Mouse (Mus musculus): ENCODE measurements around the gene Ccdc33. TPM values are rescaled to one million over a fixed set of nuclear protein-coding genes. Genes with fewer than 3 reads are reported as not detected.

Ccdc33 gene
- total and polyA plus RNA-seq, 3 experiments = 0.21 to 1.0 TPM; not detected in 1

DNA sequence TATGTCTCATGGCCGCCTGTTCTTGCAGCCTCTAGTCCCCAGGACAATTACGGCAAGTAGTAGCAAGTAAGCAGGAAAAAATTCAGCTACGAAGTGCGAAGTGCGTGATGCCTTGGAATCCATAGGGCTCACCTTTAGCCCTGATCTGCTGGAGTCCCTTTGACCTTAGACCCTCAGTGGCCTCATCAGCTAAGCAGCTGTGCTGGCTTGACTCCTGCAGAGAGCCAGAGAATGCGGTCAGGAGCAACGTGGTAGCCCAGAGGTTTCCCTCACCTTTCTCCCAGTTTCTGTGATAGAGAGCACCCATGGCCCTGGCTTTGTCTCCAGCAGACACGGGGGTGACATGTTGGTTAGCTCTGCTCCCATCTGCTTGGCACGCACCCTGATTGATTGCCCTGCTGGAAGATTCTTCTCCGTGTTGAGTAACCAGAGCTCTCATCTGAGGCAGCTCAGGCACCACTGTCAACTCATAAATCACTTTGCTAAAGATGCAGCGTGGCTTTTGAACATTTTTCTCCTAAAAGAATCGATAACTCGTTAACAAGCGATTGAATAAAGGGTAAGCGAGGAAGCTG lies 12.9 kb downstream of the Ccdc33 start:
- dilution Hi-C loops (cut with MboI; ENCODE audit: extremely low pct_ligation_motif_present, extremely low pct_unique_long_range_greater_than_20kb, low sequenced_read_pairs) (no loop called here), in situ Hi-C loops (cut with MboI; ENCODE audit: low pct_ligation_motif_present, low pct_unique_long_range_greater_than_20kb, low sequenced_read_pairs) (no loop called here)
- TF ChIP-seq MAZ (IDR thresholded peaks at IDR 0.05; ENCODE audit: low read depth, low read length) (no peak), MAFK (IDR thresholded peaks at IDR 0.05; ENCODE audit: insufficient replicate concordance, low read length) (no peak), GABPA (IDR thresholded peaks at IDR 0.05; ENCODE audit: insufficient replicate concordance, low read depth, low read length) (no peak), CHD2 (IDR thresholded peaks at IDR 0.05; ENCODE audit: low read length) (no peak), PAX5 (IDR thresholded peaks at IDR 0.05; ENCODE audit: low read length) (no peak), JUN (IDR thresholded peaks at IDR 0.05; ENCODE audit: insufficient read depth, low read depth, low read length) (no peak), ZMIZ1 (IDR thresholded peaks at IDR 0.05; ENCODE audit: low read depth, low read length) (no peak), BHLHE40 (IDR thresholded peaks at IDR 0.05; ENCODE audit: low read depth, low read length) (no peak), SIN3A (IDR thresholded peaks at IDR 0.05; ENCODE audit: low read length) (no peak), ZKSCAN1 (IDR thresholded peaks at IDR 0.05; ENCODE audit: borderline replicate concordance, low read depth, low read length) (no peak), POLR2AphosphoS2 (IDR thresholded peaks at IDR 0.05; ENCODE audit: low read depth, low read length) (no peak), ZNF384 (IDR thresholded peaks at IDR 0.05; ENCODE audit: low read depth, low read length) (no peak)
- Histone ChIP-seq H3K79me2 (replicated peaks; ENCODE audit: control insufficient read depth, extremely low read depth, insufficient read depth, poor library complexity, severe bottlenecking) (no peaks in the 10 kb centered on the region), H3K27ac (ENCODE audit: insufficient read depth, low read depth) (no peak overlapping the region), H3K4me3 (replicated peaks in 1 of 3; ENCODE audit: low read depth in 2 of 3, low read length in 2 of 3, poor library complexity in 1 of 3) (no peak overlapping the region), H3K9ac (ENCODE audit: insufficient read depth, low read depth) (no peak overlapping the region), H3K9me3 (replicated peaks; ENCODE audit: low read length) (no peaks in the 10 kb centered on the region), H3K27me3 (replicated peaks) (no peaks in the 10 kb centered on the region), H3K36me3 (replicated peaks in 1 of 2; ENCODE audit: control insufficient read depth in 1 of 2, insufficient read depth in 1 of 2, low read length in 1 of 2) (no peaks in the 10 kb centered on the region), H3K4me1 (ENCODE audit: control insufficient read depth in 1 of 2, insufficient read depth in 2 of 2) (peaks cover 0 to 20% of the 10 kb centered on the region in 2 experiments; a peak in 2 of 4 replicates), H3K4me2 (ENCODE audit: insufficient read depth, low read depth, poor library complexity, severe bottlenecking) (no peak overlapping the region)
- no peak for DNase-seq (ENCODE audit: extremely low read depth)

DNA sequence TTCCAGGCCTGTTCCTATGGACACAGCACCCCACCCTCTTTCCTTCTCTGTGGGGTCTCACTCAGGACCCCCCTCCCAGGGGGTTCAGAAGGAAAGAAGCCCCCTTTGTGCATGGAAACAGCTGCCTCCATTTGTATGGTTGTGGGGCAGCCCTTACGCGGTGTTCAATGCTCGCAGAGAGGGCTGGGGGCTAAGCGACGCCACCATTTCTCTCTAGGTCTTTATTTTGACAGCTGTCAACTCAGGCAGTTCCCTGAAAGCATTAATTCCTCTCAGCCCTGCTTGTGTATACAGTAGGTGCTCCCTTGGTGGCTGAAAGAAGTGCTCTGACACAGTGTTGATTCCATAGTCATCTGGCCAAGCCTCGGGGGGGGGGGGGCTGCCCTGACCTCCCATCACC lies 15.0 kb downstream of the Ccdc33 start:
- TF ChIP-seq JUND (conservative IDR thresholded peaks at IDR 0.05; ENCODE audit: low read depth, low read length) (no peak), E2F4 (IDR thresholded peaks at IDR 0.05; ENCODE audit: insufficient replicate concordance, low read depth, low read length) (no peak), ZMIZ1 (IDR thresholded peaks at IDR 0.05; ENCODE audit: low read depth, low read length) (no peak), MYC (IDR thresholded peaks at IDR 0.05; ENCODE audit: low read depth, low read length) (no peak), KAT2A (IDR thresholded peaks at IDR 0.05; ENCODE audit: insufficient replicate concordance, low read length) (no peak), ZKSCAN1 (IDR thresholded peaks at IDR 0.05; ENCODE audit: borderline replicate concordance, low read depth, low read length) (no peak), BHLHE40 (IDR thresholded peaks at IDR 0.05; ENCODE audit: low read depth, low read length) (no peak), GABPA (IDR thresholded peaks at IDR 0.05; ENCODE audit: insufficient replicate concordance, low read depth, low read length) (no peak), TCF12 (IDR thresholded peaks at IDR 0.05; ENCODE audit: low read depth, low read length) (no peak), NELFE (IDR thresholded peaks at IDR 0.05; ENCODE audit: low read depth, low read length) (no peak), CHD1 (IDR thresholded peaks at IDR 0.05; ENCODE audit: low read depth, low read length) (no peak), MAX (IDR thresholded peaks at IDR 0.05; ENCODE audit: low read length) (no peak), SMC3 (IDR thresholded peaks at IDR 0.05; ENCODE audit: low read depth, low read length) (no peak), EP300 (IDR thresholded peaks at IDR 0.05; ENCODE audit: low read length) (no peak), RAD21 (IDR thresholded peaks at IDR 0.05; ENCODE audit: low read depth, low read length) (no peak), NRF1 (IDR thresholded peaks at IDR 0.05; ENCODE audit: low read depth, low read length) (no peak), CTCF (conservative IDR thresholded peaks at IDR 0.05 in 1 of 2, IDR thresholded peaks at IDR 0.05 in 1 of 2; ENCODE audit: low read depth in 2 of 2, low read length in 2 of 2) (no peak), MAFK (IDR thresholded peaks at IDR 0.05; ENCODE audit: insufficient replicate concordance, low read length) (no peak), USF1 (IDR thresholded peaks at IDR 0.05; ENCODE audit: low read depth, low read length) (no peak), SIN3A (IDR thresholded peaks at IDR 0.05; ENCODE audit: low read length) (no peak)
- no peak overlapping the region for H3K27ac ChIP-seq (ENCODE audit: insufficient read depth, low read depth)
- H3K9me3 ChIP-seq (replicated peaks; ENCODE audit: low read length) = no peaks in the 10 kb centered on the region
- no peaks in the 10 kb centered on the region for H3K79me2 ChIP-seq (replicated peaks; ENCODE audit: control insufficient read depth, extremely low read depth, insufficient read depth, poor library complexity, severe bottlenecking)
- H3K9ac ChIP-seq (ENCODE audit: insufficient read depth, low read depth) = no peak overlapping the region
- in situ Hi-C loops (cut with MboI; ENCODE audit: low pct_ligation_motif_present, low pct_unique_long_range_greater_than_20kb, low sequenced_read_pairs) (loop anchor here (5.0 kb wide), 1 partner anchor 34 kb away; no protein-coding TSS in a partner anchor), dilution Hi-C loops (cut with MboI; ENCODE audit: extremely low pct_ligation_motif_present, extremely low pct_unique_long_range_greater_than_20kb, low sequenced_read_pairs) (no loop called here)
- no peak for DNase-seq (ENCODE audit: extremely low read depth)
- no peaks in the 10 kb centered on the region for H3K36me3 ChIP-seq (replicated peaks in 1 of 2; ENCODE audit: control insufficient read depth in 1 of 2, insufficient read depth in 1 of 2, low read length in 1 of 2)
- peaks cover 14 to 37% of the 10 kb centered on the region in 2 experiments for H3K4me1 ChIP-seq (ENCODE audit: control insufficient read depth in 1 of 2, insufficient read depth in 2 of 2)
- H3K4me2 ChIP-seq (ENCODE audit: insufficient read depth, low read depth, poor library complexity, severe bottlenecking) = no peak overlapping the region
- no peak overlapping the region for H3K4me3 ChIP-seq (replicated peaks in 1 of 3; ENCODE audit: low read depth in 2 of 3, low read length in 2 of 3, poor library complexity in 1 of 3)
- H3K27me3 ChIP-seq (replicated peaks) = no peaks in the 10 kb centered on the region

Measured in CH12.LX (cell line).